Mouse (Mus musculus) erythroblast, embryonic 14.5 days (primary cell): ENCODE data around the gene Slco3a1. TPM values are rescaled to one million over a fixed set of nuclear protein-coding genes. Genes with fewer than 3 reads are reported as not detected.

Source experiments
- H3K27me3 ChIP-seq: 2 replicates; pipeline ENCODE4 v1.6.1; 2012; ENCODE audit warnings: inconsistent platforms; ENCODE audit not compliant: control insufficient read depth
- H3K36me3 ChIP-seq: 2 replicates; pipeline ENCODE4 v1.6.1; 2012; ENCODE audit warnings: mild to moderate bottlenecking, inconsistent platforms; ENCODE audit not compliant: control insufficient read depth
- H3K4me1 ChIP-seq: 2 replicates; pipeline ENCODE4 v1.6.1; 2012; ENCODE audit warnings: inconsistent platforms; ENCODE audit not compliant: control insufficient read depth
- H3K4me3 ChIP-seq: replicated peaks from 2 replicates; pipeline ENCODE3; 2012; ENCODE audit warnings: moderate library complexity, mild to moderate bottlenecking, inconsistent platforms
- H3K9me3 ChIP-seq: 2 replicates; pipeline ENCODE4 v1.6.1; 2012; ENCODE audit warnings: low read length, inconsistent platforms, mixed read lengths; ENCODE audit not compliant: control insufficient read depth
- GATA1 ChIP-seq: IDR thresholded peaks from 2 replicates; pipeline ENCODE4 v1.6.1; 2012; ENCODE audit warnings: low read length, inconsistent platforms, mixed read lengths
- TAL1 ChIP-seq: IDR thresholded peaks from 3 replicates; pipeline ENCODE4 v1.6.1; 2012; ENCODE audit warnings: low read length, inconsistent platforms, mixed read lengths
- polyA plus RNA-seq: library from polyadenylated mRNA; stranded (reverse); fragments of >175 nt; gene quantifications from 2 replicates; pipeline ENCODE4 v1.2.3, GENCODE M21; 2012

Gene Slco3a1
- polyA plus RNA-seq, 1 experiment, result 0.06 TPM

DNA sequence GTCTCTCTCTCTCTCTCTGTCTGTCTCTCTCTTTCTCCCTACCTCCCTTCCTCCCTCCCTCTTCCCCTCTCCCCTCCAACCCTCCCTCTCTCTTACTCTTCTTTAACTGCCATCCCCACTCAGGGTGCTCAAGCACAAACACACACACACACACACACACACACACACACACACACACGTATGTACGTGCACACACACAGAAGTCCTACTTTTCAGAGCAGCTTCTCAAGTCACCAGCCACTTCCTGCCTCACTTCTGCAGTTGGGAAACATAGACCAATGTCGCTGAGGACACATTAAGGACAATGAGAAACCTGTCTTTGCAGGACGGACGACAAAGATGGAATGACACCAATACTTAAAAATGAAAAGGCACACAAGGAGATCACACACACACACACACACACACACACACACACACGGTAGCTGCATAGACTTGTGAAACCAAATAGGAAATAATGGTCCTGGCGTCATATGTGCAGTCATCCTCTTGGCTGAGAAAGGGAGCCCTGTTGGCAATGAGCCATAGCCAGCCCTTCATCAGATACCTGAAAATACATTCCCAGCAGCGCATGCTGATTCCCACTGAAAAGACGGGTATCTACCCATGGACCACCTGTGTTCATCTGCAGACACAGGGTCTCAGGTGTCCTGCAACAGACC is 3.1 kb downstream of the Slco3a1 start:
- H3K9me3 ChIP-seq, result no peaks in the 10 kb centered on the region
- H3K27me3 ChIP-seq, result peaks cover 51% of the 10 kb centered on the region
- no peaks in the 10 kb centered on the region for H3K36me3 ChIP-seq
- H3K4me1 ChIP-seq, result peaks cover 4% of the 10 kb centered on the region
- TF ChIP-seq TAL1, result no peak
- H3K4me3 ChIP-seq, result no peak overlapping the region

GRCm38 (mm10) chr7:74549686-74550085 is 4.9 kb downstream of the Slco3a1 start:
- TF ChIP-seq TAL1 (no peak), GATA1 (no peak)
- H3K4me1 ChIP-seq, result peaks cover 2% of the 10 kb centered on the region
- no peaks in the 10 kb centered on the region for H3K36me3 ChIP-seq
- no peaks in the 10 kb centered on the region for H3K9me3 ChIP-seq
- peaks cover 33% of the 10 kb centered on the region for H3K27me3 ChIP-seq
- no peak overlapping the region for H3K4me3 ChIP-seq

- Histone ChIP-seq H3K4me3 (no peak overlapping the region), H3K9me3 (no peaks in the 10 kb centered on the region), H3K27me3 (peaks cover 27% of the 10 kb centered on the region), H3K4me1 (no peaks in the 10 kb centered on the region), H3K36me3 (no peaks in the 10 kb centered on the region)
- TF ChIP-seq GATA1, result no peak
- TF ChIP-seq TAL1, result no peak
These were observed 5.5 kb downstream of the Slco3a1 start for GRCm38 (mm10) chr7:74549013-74549582.

- Histone ChIP-seq H3K9me3 (no peaks in the 10 kb centered on the region), H3K36me3 (no peaks in the 10 kb centered on the region), H3K4me3 (no peak overlapping the region), H3K4me1 (no peaks in the 10 kb centered on the region), H3K27me3 (peaks cover 3% of the 10 kb centered on the region)
- no peak for TF ChIP-seq GATA1
- no peak for TF ChIP-seq TAL1
These were observed 7.9 kb downstream of the Slco3a1 start for GRCm38 (mm10) chr7:74546691-74547090.

DNA sequence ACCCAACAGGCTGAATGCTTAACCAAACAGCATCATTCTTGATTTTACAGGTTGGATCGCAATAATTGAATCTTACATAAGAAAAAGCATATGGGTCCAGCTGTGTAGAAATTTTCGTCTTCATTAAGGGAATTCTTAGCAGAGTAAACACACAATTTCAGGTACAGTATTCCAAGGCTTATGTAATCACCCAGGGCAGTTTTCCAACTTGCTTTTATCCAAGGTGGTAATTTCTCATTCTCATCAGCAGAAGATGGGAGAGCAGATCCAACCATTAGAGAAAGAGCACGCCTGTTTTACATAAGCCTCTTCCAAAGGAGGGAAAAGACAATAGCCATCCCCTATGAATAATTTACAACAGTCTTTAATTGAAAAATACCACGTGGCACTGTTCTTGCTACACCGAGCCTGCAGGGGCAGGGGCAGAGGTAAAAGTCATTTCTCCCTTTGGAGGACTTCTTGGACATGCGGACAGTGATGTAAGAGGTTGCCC is 9.0 kb downstream of the Slco3a1 start:
- H3K36me3 ChIP-seq, result no peaks in the 10 kb centered on the region
- TF ChIP-seq TAL1, result no peak
- TF ChIP-seq GATA1, result no peak
- H3K27me3 ChIP-seq, result no peaks in the 10 kb centered on the region
- no peaks in the 10 kb centered on the region for H3K4me1 ChIP-seq
- no peaks in the 10 kb centered on the region for H3K9me3 ChIP-seq
- no peak overlapping the region for H3K4me3 ChIP-seq

DNA sequence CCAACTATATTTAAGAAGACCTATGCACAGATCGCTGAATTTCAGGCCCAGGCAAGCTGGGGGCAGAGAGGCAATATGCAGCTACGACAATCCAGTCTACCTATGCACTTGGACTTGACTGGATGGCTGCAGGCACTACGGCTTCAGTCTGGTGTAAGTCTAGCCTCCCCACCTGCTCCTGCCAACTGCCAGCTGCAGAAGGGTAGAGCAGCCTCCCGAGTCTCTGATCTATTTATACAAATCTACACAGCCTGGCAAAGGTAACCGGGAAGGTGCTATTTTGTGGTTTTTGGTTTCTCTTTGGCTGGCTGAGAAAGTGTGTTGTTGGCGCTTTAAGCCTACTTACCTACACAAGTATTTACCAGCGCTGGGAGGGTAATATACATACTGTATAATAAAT is 10.3 kb downstream of the Slco3a1 start:
- Histone ChIP-seq H3K4me3 (no peak overlapping the region), H3K9me3 (no peaks in the 10 kb centered on the region), H3K36me3 (no peaks in the 10 kb centered on the region), H3K4me1 (no peaks in the 10 kb centered on the region), H3K27me3 (no peaks in the 10 kb centered on the region)
- no peak for TF ChIP-seq GATA1
- no peak for TF ChIP-seq TAL1

GRCm38 (mm10) chr7:74541958-74542357 is 12.6 kb downstream of the Slco3a1 start:
- H3K4me3 ChIP-seq, result no peak overlapping the region
- TF ChIP-seq GATA1 (no peak), TAL1 (no peak)
- no peaks in the 10 kb centered on the region for H3K4me1 ChIP-seq
- H3K9me3 ChIP-seq, result no peaks in the 10 kb centered on the region
- no peaks in the 10 kb centered on the region for H3K36me3 ChIP-seq
- H3K27me3 ChIP-seq, result no peaks in the 10 kb centered on the region

DNA sequence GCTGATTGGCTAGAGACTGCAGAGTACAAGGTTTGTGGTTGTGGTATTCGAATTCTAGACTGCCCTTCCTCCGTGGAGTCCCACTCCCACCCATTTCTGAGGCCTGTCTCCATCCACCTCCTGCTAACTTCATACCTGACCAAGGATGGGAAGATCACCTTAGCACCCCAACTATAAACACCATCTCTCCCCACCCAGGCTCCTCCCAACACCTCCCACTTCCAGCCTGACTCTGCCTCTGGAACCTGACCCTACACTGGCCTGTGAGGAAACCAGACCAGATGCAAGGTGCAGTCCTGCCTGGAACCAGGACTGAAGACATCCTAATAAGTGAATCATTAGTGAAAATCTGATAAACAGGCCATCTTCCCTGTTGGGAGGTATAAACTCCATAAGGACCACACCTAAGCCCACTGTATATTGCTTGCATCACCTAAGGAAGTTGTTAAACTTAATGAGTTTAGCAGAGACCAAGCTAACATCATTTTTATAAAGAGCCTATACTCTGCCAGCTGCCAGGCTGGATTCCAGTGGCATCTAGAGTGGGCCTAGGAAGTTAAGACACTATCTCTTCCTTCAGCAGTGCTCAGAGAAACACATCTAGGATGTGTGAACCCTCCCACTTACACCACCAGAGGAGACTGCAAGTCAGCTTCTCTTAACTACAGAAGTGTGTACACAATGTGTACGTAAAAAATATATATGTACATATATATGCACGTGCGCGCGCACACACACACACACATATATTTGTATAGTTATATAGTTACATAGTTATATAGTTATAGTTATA is 13.5 kb downstream of the Slco3a1 start:
- Histone ChIP-seq H3K36me3 (no peaks in the 10 kb centered on the region), H3K27me3 (no peaks in the 10 kb centered on the region), H3K4me3 (no peak overlapping the region), H3K4me1 (no peaks in the 10 kb centered on the region), H3K9me3 (no peaks in the 10 kb centered on the region)
- TF ChIP-seq GATA1 (no peak), TAL1 (no peak)

DNA sequence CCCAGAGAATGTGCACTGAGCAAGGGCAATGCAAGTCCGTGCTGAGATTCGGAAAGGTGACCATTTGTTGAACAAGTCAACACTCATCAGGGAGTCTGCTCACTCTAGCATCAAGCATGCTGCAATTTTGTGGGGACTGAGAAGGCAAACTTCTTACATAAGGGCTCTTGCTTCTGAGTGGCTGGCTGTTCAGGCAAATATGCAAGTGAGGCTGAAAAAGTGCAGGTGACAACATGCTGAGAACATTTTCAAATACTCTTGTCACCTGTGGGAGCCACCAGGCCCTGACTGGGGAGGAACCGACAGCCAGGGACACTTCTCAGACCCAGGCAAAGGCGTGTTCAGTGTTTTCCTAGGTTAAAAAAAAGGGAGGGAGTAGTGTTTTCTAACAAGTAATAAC is 18.4 kb downstream of the Slco3a1 start:
- TF ChIP-seq GATA1, result no peak
- TF ChIP-seq TAL1, result no peak
- H3K27me3 ChIP-seq, result no peaks in the 10 kb centered on the region

More for the DNA sequence above, 18.4 kb downstream of the Slco3a1 start:
- Histone ChIP-seq H3K9me3 (no peaks in the 10 kb centered on the region), H3K4me1 (no peaks in the 10 kb centered on the region), H3K36me3 (no peaks in the 10 kb centered on the region), H3K4me3 (no peak overlapping the region)
